Mouse (Mus musculus) ES-Bruce4 (cell line): Measurements from ENCODE around the gene Hoxb2.

Experiments
- CTCF ChIP-seq: IDR thresholded peaks from one replicate; pipeline ENCODE4 v1.8.1; 2011; ENCODE audit warnings: low read depth, low read length
- POLR2A ChIP-seq: IDR thresholded peaks from one replicate; pipeline ENCODE4 v1.8.1; 2011; ENCODE audit warnings: low read length; ENCODE audit not compliant: insufficient read depth

- TF ChIP-seq POLR2A = no peak
- no peak for TF ChIP-seq CTCF
Measured at GRCm38 (mm10) chr11:96383381-96383780, 33.1 kb downstream of the Hoxb2 start.
